Mouse (Mus musculus): ENCODE data around the gene Col4a2.

DNA sequence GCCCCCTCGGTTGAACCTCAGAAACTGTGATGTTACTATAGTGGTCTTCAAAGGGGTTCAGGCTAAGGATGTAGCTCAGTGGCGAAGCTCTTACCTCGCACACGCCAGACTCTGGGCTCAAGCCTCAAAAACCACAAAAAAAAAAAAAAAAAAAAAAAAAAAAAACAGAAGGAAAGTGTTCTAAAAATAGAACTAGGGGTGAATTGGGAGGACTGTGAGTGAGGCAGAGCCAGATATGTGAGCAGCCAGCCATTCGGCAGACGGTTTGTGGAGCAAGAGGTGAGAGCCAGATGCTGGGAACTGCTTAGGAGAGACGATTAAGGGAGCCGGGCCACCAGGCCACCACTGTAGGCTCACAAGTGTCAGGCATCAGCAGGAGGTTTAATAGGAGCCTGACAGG, 81.0 kb downstream of the Col4a2 start:
- no peak for TF ChIP-seq CTCF (IDR thresholded peaks at IDR 0.05; ENCODE audit: extremely low read depth, insufficient read depth, insufficient read length, insufficient replicate concordance)
- no peak for TF ChIP-seq POLR2A (IDR thresholded peaks at IDR 0.05; ENCODE audit: low read depth, low read length)
